Mouse (Mus musculus): ENCODE measurements at regions not wholly inside any gene's neighbourhood (a gene's known extent, or its start where the extent isn't known, plus 50 kb on each side); places are given as distances from the start of the nearest gene placed in this dataset.

DNA sequence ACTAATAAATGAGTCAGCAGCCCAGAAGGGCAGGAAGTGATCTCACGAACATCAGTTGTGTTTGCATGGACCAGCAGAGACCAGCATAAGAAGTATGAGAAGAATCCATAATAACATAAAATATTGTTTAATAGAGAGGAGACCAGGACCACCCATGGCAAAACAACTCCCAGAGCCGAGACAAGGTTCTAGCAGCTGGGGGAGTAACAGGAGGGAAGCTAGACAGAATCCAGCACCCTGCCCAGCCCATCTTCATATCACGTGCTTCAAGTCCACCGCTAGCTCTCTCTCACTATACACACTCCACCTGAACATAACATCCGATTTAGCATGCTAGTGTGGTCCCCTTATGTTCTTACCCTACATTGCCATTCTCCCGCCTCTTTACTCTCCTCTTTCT is 77.1 kb upstream of the Sall1 start:
- Histone ChIP-seq H3K27ac (replicated peaks; ENCODE audit: low read depth, low read length) (no peak overlapping the region), H3K4me1 (ENCODE audit: control insufficient read depth, insufficient read depth, insufficient read length, low read length) (no peaks in the 10 kb centered on the region), H3K4me3 (ENCODE audit: insufficient read depth, low read depth, low read length) (no peak overlapping the region)

DNA sequence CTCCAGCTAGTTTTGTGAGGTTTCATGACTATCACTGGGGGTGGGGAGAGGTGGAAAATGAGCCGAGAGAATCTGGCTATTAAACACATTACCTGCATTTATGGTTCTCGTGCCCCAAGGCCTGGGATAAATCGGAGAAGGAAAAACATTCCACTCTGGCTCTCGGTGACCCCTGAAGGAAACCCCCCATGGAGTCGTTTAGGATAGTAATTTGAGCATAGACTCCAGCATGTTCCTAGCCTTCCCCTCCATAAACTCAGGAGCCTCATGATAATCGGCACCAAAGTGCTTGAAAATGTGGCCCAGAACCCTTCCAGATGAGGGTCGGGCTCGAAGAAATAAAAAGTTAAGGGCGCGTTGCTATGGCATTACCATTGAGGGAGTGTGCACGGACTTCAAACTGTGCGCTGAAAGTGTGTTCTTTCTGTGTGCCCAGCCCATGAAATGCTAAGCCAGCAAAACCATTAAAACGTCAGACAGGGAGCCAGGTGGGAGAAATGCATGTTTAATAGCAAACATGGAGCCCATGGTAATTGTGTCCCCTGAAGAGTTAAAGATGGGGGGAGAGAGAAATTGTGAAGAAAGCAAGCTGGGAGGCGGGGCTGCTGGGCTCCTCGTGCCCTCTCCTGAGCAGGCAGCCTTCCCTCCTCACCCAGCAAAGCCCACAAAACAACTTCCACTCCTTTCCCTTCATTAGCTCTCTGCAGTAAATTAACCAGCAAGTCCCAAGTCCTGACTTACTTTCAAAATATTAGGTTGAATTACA is 64.1 kb upstream of the Sall1 start:
- Histone ChIP-seq H3K4me1 (ENCODE audit: control insufficient read depth, insufficient read depth, insufficient read length, low read length) (no peaks in the 10 kb centered on the region), H3K27ac (replicated peaks; ENCODE audit: low read depth, low read length) (no peak overlapping the region), H3K4me3 (ENCODE audit: insufficient read depth, low read depth, low read length) (no peak overlapping the region)

DNA sequence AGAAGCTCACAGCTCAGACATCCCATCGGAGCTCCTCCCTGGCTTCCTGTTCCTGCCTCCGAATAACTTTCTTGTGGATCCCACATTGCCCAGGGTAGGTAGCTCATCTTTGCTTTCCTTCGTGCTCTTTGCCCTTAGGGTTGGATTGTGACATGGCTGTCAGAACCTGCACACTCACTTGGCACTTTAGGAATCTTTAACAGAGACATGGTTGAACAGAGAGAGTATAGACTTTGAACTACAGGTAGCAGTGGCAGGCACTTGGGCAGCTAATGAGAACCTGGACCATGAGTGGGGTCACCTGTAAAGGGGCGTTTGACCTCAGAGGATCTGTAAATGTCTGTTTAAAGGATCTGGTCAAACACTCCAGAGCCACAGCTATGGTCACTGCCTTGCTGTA is 62.4 kb upstream of the Sall1 start:
- no peak overlapping the region for H3K27ac ChIP-seq (replicated peaks; ENCODE audit: low read depth, low read length)
- H3K4me3 ChIP-seq (ENCODE audit: insufficient read depth, low read depth, low read length), result no peak overlapping the region
- no peaks in the 10 kb centered on the region for H3K4me1 ChIP-seq (ENCODE audit: control insufficient read depth, insufficient read depth, insufficient read length, low read length)

DNA sequence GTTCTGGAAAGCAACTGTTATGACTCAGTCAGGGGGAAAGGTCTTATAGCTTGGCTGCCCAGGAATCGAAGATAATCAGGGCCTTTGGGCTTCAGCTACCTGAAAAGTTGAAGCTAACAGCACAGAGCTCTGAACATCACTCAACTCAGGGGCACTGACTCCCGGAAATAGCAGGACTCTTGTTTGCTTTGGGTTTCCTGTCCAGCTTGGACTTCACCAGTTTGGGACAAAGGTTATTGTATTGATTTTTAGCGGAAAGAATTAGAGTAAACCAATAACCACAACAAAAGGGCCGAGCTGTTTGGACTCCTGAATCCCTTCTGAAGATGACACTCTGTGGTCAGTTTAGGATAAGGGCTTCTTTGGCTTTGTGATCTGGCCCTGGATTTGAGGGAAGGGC is 53.4 kb upstream of the Sall1 start:
- no peak overlapping the region for H3K4me3 ChIP-seq (ENCODE audit: insufficient read depth, low read depth, low read length)
- no peak overlapping the region for H3K27ac ChIP-seq (replicated peaks; ENCODE audit: low read depth, low read length)
- no peaks in the 10 kb centered on the region for H3K4me1 ChIP-seq (ENCODE audit: control insufficient read depth, insufficient read depth, insufficient read length, low read length)

Data from brown adipose tissue, adult 24 weeks (tissue).